Mouse (Mus musculus) lung, embryonic 14.5 days (tissue): ENCODE data around the gene Srpx. TPM values are rescaled to one million over a fixed set of nuclear protein-coding genes. Genes with fewer than 3 reads are reported as not detected.

Experiments
- ATAC-seq: fragments of 200-750 bp; cut with Nextera tagmentation; 2 replicates; pipeline ENCODE4 v1.8.0; 2017; ENCODE audit warnings: mild to moderate bottlenecking, moderate TSS enrichment, moderate library complexity; ENCODE audit not compliant: insufficient read depth
- DNase-seq: peaks from one replicate; pipeline ENCODE4 v3.0.0-alpha.2; 2015
- H3K27ac ChIP-seq: fragments of 300-500 bp; sonication (generic); 2 replicates; pipeline ENCODE4 v1.5.1; 2014; ENCODE audit warnings: low read depth, mild to moderate bottlenecking, moderate library complexity
- H3K27me3 ChIP-seq: fragments of 300-500 bp; sonication (generic); 2 replicates; pipeline ENCODE4 v1.6.1; 2014; ENCODE audit warnings: low read length, control low read depth; ENCODE audit not compliant: insufficient read depth
- H3K36me3 ChIP-seq: fragments of 300-500 bp; sonication (generic); 2 replicates; pipeline ENCODE4 v1.6.1; 2014; ENCODE audit warnings: control low read depth; ENCODE audit not compliant: insufficient read depth
- H3K4me1 ChIP-seq: fragments of 300-500 bp; sonication (generic); 2 replicates; pipeline ENCODE4 v1.6.1; 2014; ENCODE audit warnings: antibody characterized with exemption, control low read depth; ENCODE audit not compliant: insufficient read depth
- H3K4me2 ChIP-seq: fragments of 300-500 bp; sonication (generic); 2 replicates; pipeline ENCODE4 v1.6.1; 2014; ENCODE audit warnings: mild to moderate bottlenecking
- H3K4me3 ChIP-seq: fragments of 300-500 bp; sonication (generic); 2 replicates; pipeline ENCODE4 v1.5.1; 2014; ENCODE audit warnings: low read depth, low read length
- H3K9ac ChIP-seq: fragments of 300-500 bp; sonication (generic); 2 replicates; pipeline ENCODE4 v1.6.1; 2014
- H3K9me3 ChIP-seq: fragments of 300-500 bp; sonication (generic); 2 replicates; pipeline ENCODE4 v1.6.1; 2016; ENCODE audit warnings: low read depth, low read length, control low read depth
- CTCF ChIP-seq: IDR thresholded peaks from 2 replicates; pipeline ENCODE4 v1.5.1; 2016; ENCODE audit warnings: antibody characterized with exemption, low read depth
- WGBS: fragments of 180-500 bp; shearing (Covaris S2); extraction: QIAGEN DNeasy Blood & Tissue Kit; methylation state at CpG from one replicate; pipeline ENCODE4 v1.1.7; 2014; 5-methylcytosine and 5-hydroxymethylcytosine counted together
- polyA plus RNA-seq: library from polyadenylated mRNA; unstranded; fragments of >200 nt; fragmentation: Nextera tagmentation; extraction: Ambion mirVana; gene quantifications from 2 replicates; pipeline ENCODE4 v1.2.1, GENCODE M21; 2014

The Srpx gene
- polyA plus RNA-seq, 1 experiment from 2014 or later = 17.4 TPM

DNA sequence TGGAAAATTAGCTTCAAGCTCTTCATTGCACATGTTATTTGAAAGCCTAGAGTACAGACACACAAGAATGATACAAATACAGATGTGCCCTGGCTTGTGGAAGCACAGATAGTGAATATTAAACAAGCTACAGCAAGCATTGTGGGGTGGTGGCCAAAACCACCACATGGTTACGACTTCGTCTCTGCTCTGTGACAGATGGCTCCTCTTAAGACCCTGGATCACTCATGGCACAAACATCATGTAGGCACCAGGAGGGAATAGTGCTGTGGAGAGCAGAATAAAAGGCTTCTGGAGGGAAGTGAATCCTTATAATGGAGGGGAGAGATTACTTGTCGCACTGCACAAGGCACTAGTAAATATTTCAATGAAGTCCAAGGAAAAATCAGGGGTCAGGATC is 21.7 kb downstream of the Srpx start:
- no peak for TF ChIP-seq CTCF
- no peak for DNase-seq
- ATAC-seq = no peak
- H3K9me3 ChIP-seq = no peaks in the 10 kb centered on the region
- no peak overlapping the region for H3K4me3 ChIP-seq
- H3K4me2 ChIP-seq = no peak overlapping the region
- WGBS = 74% methylated on average over 3 of the region's 3 CpGs
- no peaks in the 10 kb centered on the region for H3K4me1 ChIP-seq
- H3K9ac ChIP-seq = no peak overlapping the region
- H3K36me3 ChIP-seq = no peaks in the 10 kb centered on the region
- H3K27ac ChIP-seq = no peak overlapping the region
- no peaks in the 10 kb centered on the region for H3K27me3 ChIP-seq

DNA sequence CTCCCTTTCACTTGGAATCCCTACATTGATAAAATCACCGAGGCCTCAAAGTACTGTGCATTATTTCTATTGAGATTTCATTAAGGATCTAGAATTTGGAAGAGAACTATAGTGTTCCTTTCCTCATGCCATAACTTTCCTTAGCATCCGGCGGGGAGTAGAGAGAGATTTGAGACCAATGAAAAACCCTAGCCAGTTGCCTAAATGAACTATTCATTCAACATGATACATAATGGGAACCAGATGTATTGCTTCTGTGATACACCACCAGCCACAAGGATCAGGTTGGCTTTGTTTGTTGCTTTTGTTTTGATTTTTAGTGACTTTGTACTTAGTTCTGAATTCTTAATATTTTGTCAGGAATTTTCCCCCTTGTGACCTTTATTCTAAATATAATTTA is 37.1 kb downstream of the Srpx start:
- ATAC-seq = no peak
- 83% methylated on average over 3 of the region's 3 CpGs for WGBS
- Histone ChIP-seq H3K27ac (no peak overlapping the region), H3K27me3 (no peaks in the 10 kb centered on the region), H3K9me3 (no peaks in the 10 kb centered on the region), H3K4me2 (no peak overlapping the region), H3K36me3 (no peaks in the 10 kb centered on the region), H3K4me3 (no peak overlapping the region), H3K4me1 (no peaks in the 10 kb centered on the region), H3K9ac (no peak overlapping the region)
- TF ChIP-seq CTCF = no peak
- DNase-seq = no peak

- Histone ChIP-seq H3K36me3 (no peaks in the 10 kb centered on the region), H3K27ac (no peak overlapping the region), H3K4me1 (no peaks in the 10 kb centered on the region), H3K4me2 (no peak overlapping the region), H3K9ac (no peak overlapping the region), H3K4me3 (no peak overlapping the region), H3K27me3 (no peaks in the 10 kb centered on the region), H3K9me3 (no peaks in the 10 kb centered on the region)
- WGBS = 81% methylated on average over 1 of the region's 1 CpGs
- TF ChIP-seq CTCF = no peak
- no peak for DNase-seq
- ATAC-seq = no peak
Measured at GRCm38 (mm10) chrX:10079981-10080380, 37.5 kb downstream of the Srpx start.

GRCm38 (mm10) chrX:10073966-10074365 is 43.5 kb downstream of the Srpx start:
- no peak overlapping the region for H3K4me3 ChIP-seq
- WGBS = 71% methylated on average over 3 of the region's 3 CpGs
- no peak for ATAC-seq
- no peaks in the 10 kb centered on the region for H3K9me3 ChIP-seq
- H3K4me1 ChIP-seq = no peaks in the 10 kb centered on the region
- no peaks in the 10 kb centered on the region for H3K27me3 ChIP-seq
- no peak overlapping the region for H3K4me2 ChIP-seq
- TF ChIP-seq CTCF = no peak
- no peaks in the 10 kb centered on the region for H3K36me3 ChIP-seq
- H3K27ac ChIP-seq = no peak overlapping the region
- DNase-seq = no peak
- no peak overlapping the region for H3K9ac ChIP-seq

- DNase-seq (no peak), ATAC-seq (no peak)
- Histone ChIP-seq H3K9me3 (no peaks in the 10 kb centered on the region), H3K4me1 (no peaks in the 10 kb centered on the region), H3K27ac (no peak overlapping the region), H3K27me3 (no peaks in the 10 kb centered on the region), H3K4me3 (no peak overlapping the region), H3K9ac (no peak overlapping the region), H3K36me3 (no peaks in the 10 kb centered on the region), H3K4me2 (no peak overlapping the region)
- TF ChIP-seq CTCF = no peak
- WGBS = 55% methylated on average over 2 of the region's 2 CpGs
Measured at GRCm38 (mm10) chrX:10071529-10071928, 46.0 kb downstream of the Srpx start.

DNA sequence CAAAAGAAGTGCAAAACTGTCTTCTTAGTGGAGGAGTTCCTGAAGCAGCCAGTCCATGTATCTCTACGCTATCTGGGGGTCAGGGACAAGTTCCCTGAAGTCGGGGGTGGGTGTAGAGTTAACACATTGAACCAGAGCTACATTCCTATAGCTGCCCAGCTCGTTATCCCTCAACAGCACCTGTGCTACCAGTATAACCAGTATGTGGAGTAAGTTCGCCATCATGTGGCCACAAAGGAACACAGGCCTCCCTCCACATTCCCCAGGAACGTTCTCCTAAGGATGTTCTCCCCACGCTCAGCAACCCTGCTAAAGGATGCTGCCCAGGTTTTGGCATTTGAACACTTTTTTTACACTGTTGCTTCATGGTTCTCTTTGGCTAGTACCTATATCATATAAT is 46.8 kb downstream of the Srpx start:
- DNase-seq = peak; percentile 42
- peak; percentile 53 for TF ChIP-seq CTCF
- Histone ChIP-seq H3K27ac (no peak overlapping the region), H3K4me2 (no peak overlapping the region), H3K9me3 (no peaks in the 10 kb centered on the region), H3K27me3 (no peaks in the 10 kb centered on the region), H3K36me3 (no peaks in the 10 kb centered on the region), H3K4me3 (no peak overlapping the region), H3K9ac (no peak overlapping the region), H3K4me1 (no peaks in the 10 kb centered on the region)
- WGBS = 21% methylated on average over 6 of the region's 6 CpGs
- no peak for ATAC-seq

DNA sequence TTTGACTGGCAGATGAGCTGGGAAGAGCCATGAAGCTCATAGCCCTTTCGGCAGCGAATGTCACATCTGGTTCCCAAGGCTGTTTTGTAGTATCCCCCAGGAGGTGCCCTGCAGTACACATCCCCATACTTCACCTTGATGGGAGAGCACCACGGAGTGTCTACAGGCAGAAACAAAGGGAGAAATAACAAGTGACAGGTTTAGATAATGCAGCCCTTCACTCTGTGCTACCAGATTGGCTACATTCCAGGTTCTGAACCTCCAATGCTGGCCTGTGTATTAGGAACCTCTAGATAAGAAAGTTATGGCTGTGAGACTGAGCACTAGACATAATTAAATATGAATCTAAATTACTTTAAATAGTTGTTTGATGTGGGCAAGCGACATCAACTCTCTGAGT is 48.1 kb downstream of the Srpx start:
- Histone ChIP-seq H3K4me2 (no peak overlapping the region), H3K27me3 (no peaks in the 10 kb centered on the region), H3K4me3 (no peak overlapping the region), H3K27ac (no peak overlapping the region), H3K36me3 (no peaks in the 10 kb centered on the region), H3K9ac (no peak overlapping the region), H3K9me3 (no peaks in the 10 kb centered on the region), H3K4me1 (no peaks in the 10 kb centered on the region)
- DNase-seq (no peak), ATAC-seq (no peak)
- TF ChIP-seq CTCF = no peak
- 53% methylated on average over 4 of the region's 4 CpGs for WGBS

- no peaks in the 10 kb centered on the region for H3K9me3 ChIP-seq
- WGBS = 71% methylated on average over 1 of the region's 1 CpGs
- no peak overlapping the region for H3K9ac ChIP-seq
- H3K27ac ChIP-seq = no peak overlapping the region
- H3K36me3 ChIP-seq = no peaks in the 10 kb centered on the region
- no peaks in the 10 kb centered on the region for H3K27me3 ChIP-seq
- DNase-seq (no peak), ATAC-seq (no peak)
- no peaks in the 10 kb centered on the region for H3K4me1 ChIP-seq
- H3K4me2 ChIP-seq = no peak overlapping the region
- no peak for TF ChIP-seq CTCF
- H3K4me3 ChIP-seq = no peak overlapping the region
Measured at GRCm38 (mm10) chrX:10063781-10064180, 53.7 kb downstream of the Srpx start.
